Mouse (Mus musculus) embryonic stem cell, embryonic (primary cell): ENCODE measurements around the gene Arf1.

Experiments used
- CTCF ChIA-PET, 4 experiments: fragments of 300-600 bp in 2 of 4; fragments of 350-600 bp in 2 of 4; sonication (Branson Sonifier 250); formaldehyde crosslinking; loops; one replicate each; lab custom pipeline; 2022; ENCODE audit warnings: inconsistent platforms in 2 of 4; lab: Charles Lee
- POLR2A ChIA-PET, 4 experiments: fragments of 300-600 bp in 2 of 4; fragments of 350-600 bp in 2 of 4; sonication (Branson Sonifier 250); formaldehyde crosslinking; loops; one replicate each; lab custom pipeline; 2022; ENCODE audit warnings: antibody characterized with exemption in 4 of 4, inconsistent platforms in 1 of 4; lab: Charles Lee

Arf1 gene

GRCm38 (mm10) chr11:59183821-59184220, 44.2 kb downstream of the Arf1 start:
- POLR2A ChIA-PET, result interaction anchor here in 3 of 4 experiments (0.6 to 1.8 kb wide), 9 partner anchors 8 to 229 kb away, joined by 3 to 8 read pairs (median 4); partner anchors contain the start of genes Hist3h2a (in 1 of the 3), Mrpl55 (in 1 of the 3) and Trim17 (in 1 of the 3)
- CTCF ChIA-PET, result interaction anchor here (0.5 to 2.9 kb wide), 39 partner anchors 9 to 860 kb away, joined by 3 to 25 read pairs (median 3); partner anchors contain the start of gene Iba57 (in 2 of the 4)

- CTCF ChIA-PET, result interaction anchor here in 3 of 4 experiments (0.8 to 2.9 kb wide), 8 partner anchors 8 to 190 kb away, joined by 3 to 25 read pairs (median 6); no protein-coding TSS in a partner anchor
- POLR2A ChIA-PET, result interaction anchor here in 3 of 4 experiments (1.0 to 1.8 kb wide), 6 partner anchors 8 to 84 kb away, joined by 3 to 8 read pairs (median 5); no protein-coding TSS in a partner anchor
Measured at GRCm38 (mm10) chr11:59182864-59183331, 45.2 kb downstream of the Arf1 start, which contains the start of gene Gjc2. TSS of gene Gjc2 (minus strand) at chr11:59183213.

GRCm38 (mm10) chr11:59176921-59177320, 51.1 kb downstream of the Arf1 start:
- CTCF ChIA-PET, result interaction anchor here in 1 of 4 experiments (1.0 kb wide), 2 partner anchors 42 to 46 kb away, joined by 3 read pairs; no protein-coding TSS in a partner anchor
- POLR2A ChIA-PET, result interaction anchor here in 3 of 4 experiments (1.0 to 6.5 kb wide), 12 partner anchors 8 to 223 kb away, joined by 3 to 54 read pairs (median 7); partner anchors contain the start of genes Iba57 (in 2 of the 3), Hist3h2a (in 1 of the 3), Mrpl55 (in 1 of the 3) and Trim17 (in 1 of the 3)

- ChIA-PET CTCF (interaction anchor here in 2 of 4 experiments (0.9 to 1.6 kb wide), 4 partner anchors 12 to 78 kb away, joined by 3 to 4 read pairs (median 4); no protein-coding TSS in a partner anchor), POLR2A (interaction anchor here (0.6 to 6.5 kb wide), 17 partner anchors 8 to 330 kb away, joined by 3 to 54 read pairs (median 6); partner anchors contain the start of genes Iba57 (in 2 of the 4), 2310033P09Rik (in 1 of the 4), Hist3h2a (in 1 of the 4) and Mrpl55 (in 1 of the 4))
Measured at GRCm38 (mm10) chr11:59176475-59176874, 51.6 kb downstream of the Arf1 start.

- ChIA-PET POLR2A (interaction anchor here in 3 of 4 experiments (0.7 to 6.5 kb wide), 9 partner anchors 9 to 40 kb away, joined by 3 to 54 read pairs (median 7); partner anchors contain the start of genes Iba57 (in 2 of the 3), 2310033P09Rik (in 1 of the 3), Gjc2 (in 1 of the 3) and Mrpl55 (in 1 of the 3)), CTCF (interaction anchor here in 3 of 4 experiments (0.7 to 4.7 kb wide), 6 partner anchors 9 to 226 kb away, joined by 3 to 25 read pairs (median 4); partner anchors contain the start of gene Gjc2 (in 2 of the 3))
Measured at GRCm38 (mm10) chr11:59174189-59174838, 53.8 kb downstream of the Arf1 start.

- POLR2A ChIA-PET, result interaction anchor here in 2 of 4 experiments (1.0 to 6.5 kb wide), 2 partner anchors 6 to 49 kb away, joined by 3 to 54 read pairs; partner anchors contain the start of gene Iba57 (in 1 of the 2)
Measured at GRCm38 (mm10) chr11:59170549-59170948, 57.5 kb downstream of the Arf1 start.

GRCm38 (mm10) chr11:59169807-59170206, 58.3 kb downstream of the Arf1 start:
- ChIA-PET CTCF (interaction anchor here in 1 of 4 experiments (1.2 kb wide), 1 partner anchor 18 kb away, joined by 3 read pairs; no protein-coding TSS in a partner anchor), POLR2A (interaction anchor here in 2 of 4 experiments (1.5 to 2.3 kb wide), 3 partner anchors 11 to 14 kb away, joined by 3 to 8 read pairs (median 5); partner anchors contain the start of gene Gjc2 (in 1 of the 2))

More at GRCm38 (mm10) chr11:59170549-59170948, 57.5 kb downstream of the Arf1 start:
- CTCF ChIA-PET, result interaction anchor here in 2 of 4 experiments (1.2 to 1.6 kb wide), 2 partner anchors 13 to 200 kb away, joined by 3 to 6 read pairs; no protein-coding TSS in a partner anchor

- CTCF ChIA-PET, result interaction anchor here in 2 of 4 experiments (0.6 to 0.7 kb wide), 5 partner anchors 14 to 559 kb away, joined by 3 to 5 read pairs (median 3); no protein-coding TSS in a partner anchor
- POLR2A ChIA-PET, result interaction anchor here in 3 of 4 experiments (0.6 to 4.2 kb wide), 12 partner anchors 8 to 249 kb away, joined by 3 to 54 read pairs (median 3); partner anchors contain the start of genes Hist3h2a (in 1 of the 3), Mrpl55 (in 1 of the 3) and Trim17 (in 1 of the 3)
Measured at GRCm38 (mm10) chr11:59165616-59166241, 62.3 kb downstream of the Arf1 start.

GRCm38 (mm10) chr11:59164384-59164783, 63.7 kb downstream of the Arf1 start:
- CTCF ChIA-PET, result interaction anchor here in 3 of 4 experiments (0.6 to 2.1 kb wide), 3 partner anchors 12 to 14 kb away, joined by 6 to 14 read pairs (median 8); no protein-coding TSS in a partner anchor
- POLR2A ChIA-PET, result interaction anchor here in 2 of 4 experiments (0.7 to 4.2 kb wide), 19 partner anchors 9 to 260 kb away, joined by 3 to 54 read pairs (median 7); partner anchors contain the start of genes Hist3h2a (in 1 of the 2), Mrpl55 (in 1 of the 2), Trim11 (in 1 of the 2) and Trim17 (in 1 of the 2)

GRCm38 (mm10) chr11:59163255-59164236, 64.5 kb downstream of the Arf1 start, which contains the start of gene Iba57:
TSS of gene Iba57 (minus strand) at chr11:59163739.
- CTCF ChIA-PET, result interaction anchor here (0.6 to 2.1 kb wide), 16 partner anchors 11 to 361 kb away, joined by 3 to 14 read pairs (median 4); no protein-coding TSS in a partner anchor
- POLR2A ChIA-PET, result interaction anchor here in 3 of 4 experiments (0.6 to 4.2 kb wide), 64 partner anchors 8 to 1577 kb away, joined by 3 to 54 read pairs (median 4); partner anchors contain the start of genes Hist3h2a (in 3 of the 3), Mrpl55 (in 3 of the 3), Trim11 (in 3 of the 3) and Trim17 (in 3 of the 3)

GRCm38 (mm10) chr11:59162443-59163254, 65.4 kb downstream of the Arf1 start:
- CTCF ChIA-PET, result interaction anchor here (0.6 to 2.1 kb wide), 14 partner anchors 11 to 362 kb away, joined by 3 to 14 read pairs (median 4); no protein-coding TSS in a partner anchor
- POLR2A ChIA-PET, result interaction anchor here in 3 of 4 experiments (0.5 to 4.2 kb wide), 62 partner anchors 9 to 1578 kb away, joined by 3 to 54 read pairs (median 4); partner anchors contain the start of genes Hist3h2a (in 3 of the 3), Mrpl55 (in 3 of the 3), Trim11 (in 3 of the 3) and Trim17 (in 3 of the 3)
